Comparison of ENCODE assay signal across 8 mouse cellular contexts in genomic region chr9:120191362-120192098, GRCm38 (mm10). TPM values are rescaled to one million over a fixed set of nuclear protein-coding genes. Genes with fewer than 3 reads are reported as not detected.
DNase-seq lines count a peak whose midpoint lies in the region; ATAC-seq and TF ChIP-seq lines count a peak whose summit lies in the region.

No protein-coding gene starts in this region.

- no peaks in the 10 kb centered on the region for H3K9me3 ChIP-seq in embryonic facial prominence, embryonic 14.5 days (ENCODE audit: control insufficient read depth, low read length)
- no peaks in the 10 kb centered on the region for H3K9me3 ChIP-seq in heart, embryonic 10.5 days
- no peaks in the 10 kb centered on the region for H3K9me3 ChIP-seq in kidney, embryonic 14.5 days (ENCODE audit: control insufficient read depth, low read length)
- no peaks in the 10 kb centered on the region for H3K9me3 ChIP-seq in limb, embryonic 15.5 days
- H3K9me3 ChIP-seq in midbrain, postnatal 0 days (ENCODE audit: low read length) = no peaks in the 10 kb centered on the region

- peak; percentile 77 to 80 for DNase-seq in B cell, adult 2 months
- peak; percentile 88 for DNase-seq in embryonic facial prominence, embryonic 14.5 days (ENCODE audit: low spot score)
- no peak for DNase-seq in heart, embryonic 10.5 days (ENCODE audit: low spot score)
- peak; percentile 95 for DNase-seq in midbrain, postnatal 0 days (ENCODE audit: low spot score)
- peak; percentile 73 for DNase-seq in splenic B cell, adult 2 months (ENCODE audit: low read depth, low spot score)

- H3K27ac ChIP-seq in bone marrow, adult 2 months (ENCODE audit: control insufficient read depth, insufficient read depth, low read depth, low read length, poor library complexity) = no peak overlapping the region
- H3K27ac ChIP-seq in embryonic facial prominence, embryonic 14.5 days (replicated peaks; ENCODE audit: low read depth, low read length) = no peak overlapping the region
- peak overlapping the region; percentile 22; the same call in 1 of the 2 replicates for H3K27ac ChIP-seq in heart, embryonic 10.5 days
- H3K27ac ChIP-seq in kidney, embryonic 14.5 days (ENCODE audit: low read depth, low read length) = no peak overlapping the region
- no peak overlapping the region for H3K27ac ChIP-seq in limb, embryonic 15.5 days
- H3K27ac ChIP-seq in midbrain, postnatal 0 days (ENCODE audit: low read depth, low read length) = peak overlapping the region; percentile 79

- H3K4me2 ChIP-seq in embryonic facial prominence, embryonic 14.5 days (ENCODE audit: low read depth, low read length) = peak overlapping the region; percentile 53
- peak overlapping the region; percentile 49 for H3K4me2 ChIP-seq in kidney, embryonic 14.5 days (replicated peaks; ENCODE audit: low read depth, low read length)
- peak overlapping the region; percentile 46 for H3K4me2 ChIP-seq in limb, embryonic 15.5 days
- peak overlapping the region; percentile 62 for H3K4me2 ChIP-seq in midbrain, postnatal 0 days (ENCODE audit: low read depth, low read length, poor library complexity, severe bottlenecking)

- peak overlapping the region; percentile 55 for H3K4me3 ChIP-seq in bone marrow, adult 2 months (replicated peaks; ENCODE audit: control insufficient read depth, low read depth, low read length)
- peak overlapping the region; percentile 27 for H3K4me3 ChIP-seq in embryonic facial prominence, embryonic 14.5 days (ENCODE audit: low read depth, low read length)
- H3K4me3 ChIP-seq in heart, embryonic 10.5 days = peak overlapping the region; percentile 54
- peak overlapping the region; percentile 34 for H3K4me3 ChIP-seq in kidney, embryonic 14.5 days (ENCODE audit: low read length)
- H3K4me3 ChIP-seq in limb, embryonic 15.5 days = peak overlapping the region; percentile 38
- H3K4me3 ChIP-seq in midbrain, postnatal 0 days (ENCODE audit: low read depth, low read length) = peak overlapping the region; percentile 31

- TF ChIP-seq CTCF in bone marrow, adult 2 months (IDR thresholded peaks at IDR 0.05; ENCODE audit: control insufficient read depth, insufficient read depth, low read length) = peak; percentile 59
- TF ChIP-seq CTCF in midbrain, postnatal 0 days (IDR thresholded peaks at IDR 0.05) = peak; percentile 95

- H3K9ac ChIP-seq in embryonic facial prominence, embryonic 14.5 days (ENCODE audit: low read depth, low read length) = peak overlapping the region; percentile 50
- no peak overlapping the region; the same call in 1 of the 2 replicates for H3K9ac ChIP-seq in kidney, embryonic 14.5 days (ENCODE audit: low read depth, low read length)
- no peak overlapping the region for H3K9ac ChIP-seq in limb, embryonic 15.5 days
- H3K9ac ChIP-seq in midbrain, postnatal 0 days (replicated peaks; ENCODE audit: low read length, poor library complexity, severe bottlenecking) = peak overlapping the region; percentile 55

- ATAC-seq in embryonic facial prominence, embryonic 14.5 days (ENCODE audit: low read depth) = peak; percentile 70
- ATAC-seq in kidney, embryonic 14.5 days (ENCODE audit: low FRiP score, low TSS enrichment) = peak; percentile 77
- 0 out of 2 replicates have a peak, but pooled peaks have one; percentile 19 for ATAC-seq in limb, embryonic 15.5 days (ENCODE audit: insufficient number of reproducible peaks, low FRiP score, low TSS enrichment, low read depth)
- ATAC-seq in midbrain, postnatal 0 days (ENCODE audit: low FRiP score) = peak; percentile 91

- H3K4me1 ChIP-seq in bone marrow, adult 2 months (ENCODE audit: control insufficient read depth, insufficient read depth, low read length) = no peaks in the 10 kb centered on the region
- H3K4me1 ChIP-seq in embryonic facial prominence, embryonic 14.5 days (ENCODE audit: control insufficient read depth, insufficient read depth, low read length) = no peaks in the 10 kb centered on the region
- no peaks in the 10 kb centered on the region for H3K4me1 ChIP-seq in heart, embryonic 10.5 days
- no peaks in the 10 kb centered on the region for H3K4me1 ChIP-seq in kidney, embryonic 14.5 days (ENCODE audit: control insufficient read depth, insufficient read depth, low read length)
- H3K4me1 ChIP-seq in limb, embryonic 15.5 days = peaks cover 3% of the 10 kb centered on the region; the same call in 1 of the 2 replicates
- H3K4me1 ChIP-seq in midbrain, postnatal 0 days (ENCODE audit: insufficient read depth, low read length) = no peaks in the 10 kb centered on the region

- no peak for TF ChIP-seq POLR2A in bone marrow, adult 2 months (IDR thresholded peaks at IDR 0.05; ENCODE audit: borderline replicate concordance, control insufficient read depth, low read depth, low read length)

- 30% methylated on average over 21 of the region's 21 CpGs for WGBS in bone marrow, adult 2 months
- WGBS in embryonic facial prominence, embryonic 14.5 days = 28% methylated on average over 21 of the region's 21 CpGs
- 28% methylated on average over 21 of the region's 21 CpGs for WGBS in heart, embryonic 10.5 days
- WGBS in kidney, embryonic 14.5 days = 25% methylated on average over 21 of the region's 21 CpGs
- 31% methylated on average over 21 of the region's 21 CpGs for WGBS in limb, embryonic 15.5 days
- WGBS in midbrain, postnatal 0 days = 22% methylated on average over 21 of the region's 21 CpGs

- no peaks in the 10 kb centered on the region for H3K27me3 ChIP-seq in embryonic facial prominence, embryonic 14.5 days (replicated peaks; ENCODE audit: control insufficient read depth, insufficient read depth, low read length)
- H3K27me3 ChIP-seq in heart, embryonic 10.5 days (ENCODE audit: insufficient read depth, poor library complexity, severe bottlenecking) = peaks cover 10% of the 10 kb centered on the region
- H3K27me3 ChIP-seq in kidney, embryonic 14.5 days (ENCODE audit: control insufficient read depth, insufficient read depth, low read length) = no peaks in the 10 kb centered on the region
- H3K27me3 ChIP-seq in limb, embryonic 15.5 days = 0 out of 2 replicates have a peak, but pooled peaks cover 8% of the 10 kb centered on the region
- no peaks in the 10 kb centered on the region for H3K27me3 ChIP-seq in midbrain, postnatal 0 days (ENCODE audit: insufficient read depth, low read length)
- no peaks in the 10 kb centered on the region for H3K27me3 ChIP-seq in splenic B cell, adult 2 months (ENCODE audit: control insufficient read depth, insufficient read depth, low read length, poor library complexity, severe bottlenecking)

- H3K36me3 ChIP-seq in embryonic facial prominence, embryonic 14.5 days (ENCODE audit: control insufficient read depth, insufficient read depth, low read length) = no peaks in the 10 kb centered on the region
- no peaks in the 10 kb centered on the region for H3K36me3 ChIP-seq in heart, embryonic 10.5 days
- no peaks in the 10 kb centered on the region for H3K36me3 ChIP-seq in kidney, embryonic 14.5 days (ENCODE audit: control insufficient read depth, insufficient read depth, low read length)
- no peaks in the 10 kb centered on the region for H3K36me3 ChIP-seq in limb, embryonic 15.5 days
- no peaks in the 10 kb centered on the region for H3K36me3 ChIP-seq in midbrain, postnatal 0 days (ENCODE audit: insufficient read depth, low read length)
- no peaks in the 10 kb centered on the region for H3K36me3 ChIP-seq in splenic B cell, adult 2 months (ENCODE audit: control insufficient read depth, insufficient read depth, low read length, poor library complexity, severe bottlenecking)

RNA-seq across cellular contexts. Expression of gene Mobp, which starts 42.0 kb away (rescaled TPM):
- 7.3 TPM in 1 of 2 replicates, not detected in the other for polyA plus RNA-seq in bone marrow, adult 2 months (2011; ENCODE audit: insufficient read depth, insufficient read length, low replicate concordance, missing spikeins)
- 0.08 TPM in 1 of 2 replicates, not detected in the other for polyA plus RNA-seq in embryonic facial prominence, embryonic 14.5 days (2014; fragmentation: Nextera tagmentation; extraction: Ambion mirVana)
- polyA plus RNA-seq in heart, embryonic 10.5 days (2016; fragmentation: Nextera tagmentation; extraction: Ambion mirVana) = not detected in 2 replicates
- not detected in 2 replicates for polyA plus RNA-seq in kidney, embryonic 14.5 days (2014; fragmentation: Nextera tagmentation; extraction: Ambion mirVana)
- 0.18 and 0.24 TPM in 2 replicates for polyA plus RNA-seq in limb, embryonic 15.5 days (2015; fragmentation: Nextera tagmentation; extraction: Ambion mirVana)
- 1.4 TPM in 1 of 2 replicates, not detected in the other for total RNA-seq in midbrain, postnatal 0 days (2014; rRNA removed)
- polyA plus RNA-seq in midbrain, postnatal 0 days (2015; fragmentation: Nextera tagmentation; extraction: Ambion mirVana) = 0.15 and 0.16 TPM in 2 replicates

Comparison
In these comparisons a context has a peak if more than half of its experiments do, and no peak if none do; other contexts are left out.
1. H3K27ac ChIP-seq: peak in heart, embryonic 10.5 days (single experiment) and midbrain, postnatal 0 days (single experiment); none in bone marrow, adult 2 months (single experiment), embryonic facial prominence, embryonic 14.5 days (single experiment), kidney, embryonic 14.5 days (single experiment) and limb, embryonic 15.5 days (single experiment).
2. ATAC-seq: peak in every context shown above with its lines; median percentile 91 in midbrain, postnatal 0 days; 77 in kidney, embryonic 14.5 days; 70 in embryonic facial prominence, embryonic 14.5 days; 19 in limb, embryonic 15.5 days.
3. H3K9ac ChIP-seq: peak in embryonic facial prominence, embryonic 14.5 days (single experiment) and midbrain, postnatal 0 days (single experiment); none in kidney, embryonic 14.5 days (single experiment) and limb, embryonic 15.5 days (single experiment).
4. Peak in every context shown above with its lines, with median percentiles within 50 percentile points of each other: H3K4me3 ChIP-seq and H3K4me2 ChIP-seq.